Mouse (Mus musculus): Measurements from ENCODE around the gene 1700020N01Rik.

Gene 1700020N01Rik

GRCm38 (mm10) chr10:21668976-21669375 is 76.0 kb downstream of the 1700020N01Rik start:
- no peak for DNase-seq (ENCODE audit: low read depth, low spot score)

- DNase-seq (ENCODE audit: low read depth, low spot score) = no peak
These were observed 76.8 kb downstream of the 1700020N01Rik start for GRCm38 (mm10) chr10:21669750-21670161.

- no peak for DNase-seq (ENCODE audit: low read depth, low spot score)
These were observed 77.2 kb downstream of the 1700020N01Rik start for GRCm38 (mm10) chr10:21670168-21670567.
